Mouse (Mus musculus) embryonic facial prominence, embryonic 14.5 days (tissue): ENCODE measurements at regions not wholly inside any gene's neighbourhood (a gene's known extent, or its start where the extent isn't known, plus 50 kb on each side); places are given as distances from the start of the nearest gene placed in this dataset.
A peak's percentile ranks its signal among the peaks of the same experiment; 100 is the strongest.
"Not testable (repeated sequence)": the region's sequence is repeated elsewhere in the genome, so short reads cannot be mapped to it uniquely, and the experiment has no call there.

Experiments
- ATAC-seq: fragments of 200-750 bp; cut with Nextera tagmentation; 2 replicates; pipeline ENCODE4 v1.8.0; 2017; ENCODE audit warnings: low read depth, moderate number of reproducible peaks, moderate TSS enrichment
- DNase-seq: peaks from one replicate; pipeline ENCODE4 v3.0.0-alpha.2; 2015; ENCODE audit warnings: low spot score
- H3K27ac ChIP-seq: fragments of 300-500 bp; sonication (generic); replicated peaks from 2 replicates; pipeline ENCODE4 v1.5.1; 2014; ENCODE audit warnings: low read depth, mild to moderate bottlenecking, low read length, moderate library complexity
- H3K27me3 ChIP-seq: fragments of 300-500 bp; sonication (generic); replicated peaks from 2 replicates; pipeline ENCODE4 v1.6.1; 2014; ENCODE audit warnings: low read length; ENCODE audit not compliant: control insufficient read depth, insufficient read depth
- H3K36me3 ChIP-seq: fragments of 300-500 bp; sonication (generic); 2 replicates; pipeline ENCODE4 v1.6.1; 2014; ENCODE audit warnings: low read length, mixed read lengths; ENCODE audit not compliant: control insufficient read depth, insufficient read depth
- H3K4me1 ChIP-seq: fragments of 300-500 bp; sonication (generic); 2 replicates; pipeline ENCODE4 v1.6.1; 2014; ENCODE audit warnings: antibody characterized with exemption, low read length; ENCODE audit not compliant: control insufficient read depth, insufficient read depth
- H3K4me2 ChIP-seq: fragments of 300-500 bp; sonication (generic); 2 replicates; pipeline ENCODE4 v1.6.1; 2014; ENCODE audit warnings: low read depth, mild to moderate bottlenecking, low read length, moderate library complexity, mixed read lengths
- H3K4me3 ChIP-seq: fragments of 300-500 bp; sonication (generic); 2 replicates; pipeline ENCODE4 v1.5.1; 2014; ENCODE audit warnings: low read depth, mild to moderate bottlenecking, low read length
- H3K9ac ChIP-seq: fragments of 300-500 bp; sonication (generic); 2 replicates; pipeline ENCODE4 v1.6.1; 2014; ENCODE audit warnings: low read depth, mild to moderate bottlenecking, low read length, moderate library complexity, mixed read lengths
- H3K9me3 ChIP-seq: fragments of 300-500 bp; sonication (generic); 2 replicates; pipeline ENCODE4 v1.6.1; 2016; ENCODE audit warnings: low read length; ENCODE audit not compliant: control insufficient read depth
- WGBS: fragments of 180-500 bp; shearing (Covaris S2); extraction: QIAGEN DNeasy Blood & Tissue Kit; methylation state at CpG from one replicate; pipeline ENCODE4 v1.1.7; 2014; 5-methylcytosine and 5-hydroxymethylcytosine counted together

DNA sequence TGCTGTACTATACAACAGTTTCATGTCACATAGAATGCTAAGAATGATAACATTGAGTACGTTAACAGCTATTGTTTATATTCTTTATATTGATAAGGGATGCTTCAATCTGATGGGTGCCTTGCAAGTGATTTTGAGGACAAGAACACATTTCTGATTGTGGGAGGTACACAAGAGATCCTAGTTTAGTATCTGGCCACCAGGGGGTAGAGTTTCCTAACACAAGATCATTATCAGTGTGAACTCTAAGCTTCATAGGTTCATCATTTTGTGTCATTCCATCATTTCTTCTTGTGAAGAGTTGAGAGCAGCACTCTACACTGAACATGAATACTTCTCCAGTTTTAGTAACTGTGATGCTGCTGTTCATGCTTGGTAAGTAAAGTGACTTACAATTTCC is 799.9 kb downstream of the Dad1 start:
- 91% methylated on average over 1 of the region's 1 CpGs for WGBS
- Histone ChIP-seq H3K9ac (no peak overlapping the region), H3K27ac (no peak overlapping the region), H3K4me3 (no peak overlapping the region), H3K4me2 (no peak overlapping the region), H3K9me3 (no peaks in the 10 kb centered on the region), H3K4me1 (no peaks in the 10 kb centered on the region), H3K36me3 (no peaks in the 10 kb centered on the region), H3K27me3 (no peaks in the 10 kb centered on the region)
- no peak for ATAC-seq
- no peak for DNase-seq

DNA sequence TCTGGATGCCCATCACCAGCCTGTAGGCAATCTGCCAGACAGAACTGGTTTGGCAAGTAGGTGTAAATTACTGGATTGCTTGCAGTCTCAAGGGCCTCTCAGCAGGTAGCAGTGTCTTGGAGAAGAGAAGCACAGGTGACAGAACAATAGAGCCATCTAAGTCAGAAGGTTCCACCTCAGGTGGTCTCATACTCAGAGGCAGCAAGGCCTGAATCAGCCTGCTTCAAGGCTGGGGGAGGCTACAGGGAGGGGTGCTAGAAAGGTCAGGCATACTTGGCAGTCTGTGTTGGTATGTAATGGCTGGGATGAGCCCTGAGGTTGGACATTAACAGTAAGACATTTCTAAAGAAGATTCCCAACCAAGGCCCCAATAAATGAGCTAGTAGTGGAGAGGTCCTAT is 814.3 kb downstream of the Dad1 start:
- H3K4me3 ChIP-seq, H3K9me3 ChIP-seq, H3K27me3 ChIP-seq, H3K36me3 ChIP-seq, H3K4me2 ChIP-seq, H3K9ac ChIP-seq, H3K4me1 ChIP-seq, H3K27ac ChIP-seq: not testable (repeated sequence)
- ATAC-seq (peak; percentile 26; the same call in 1 of the 2 replicates), DNase-seq (peak; percentile 7)

DNA sequence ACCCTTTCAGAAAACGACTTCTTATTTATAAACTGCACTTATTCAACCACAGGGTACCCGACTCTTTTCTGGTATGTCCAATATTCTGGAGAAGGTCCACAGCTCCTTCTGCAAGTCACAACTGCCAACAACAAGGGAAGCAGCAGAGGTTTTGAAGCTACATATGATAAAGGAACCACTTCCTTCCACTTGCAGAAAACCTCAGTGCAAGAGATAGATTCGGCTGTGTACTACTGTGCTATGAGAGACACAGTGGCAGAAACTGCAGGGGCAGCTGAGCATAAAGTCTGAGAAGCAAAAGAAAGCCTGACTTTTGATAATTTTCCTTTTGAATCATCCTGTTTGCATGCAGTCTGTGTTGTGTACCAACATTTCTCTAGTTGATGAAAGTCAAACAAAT is 823.8 kb downstream of the Dad1 start:
- H3K27ac ChIP-seq, DNase-seq, H3K4me2 ChIP-seq, H3K4me3 ChIP-seq, H3K4me1 ChIP-seq, ATAC-seq, H3K9me3 ChIP-seq, H3K36me3 ChIP-seq, H3K27me3 ChIP-seq, H3K9ac ChIP-seq: not testable (repeated sequence)
- 68% methylated on average over 2 of the region's 3 CpGs for WGBS

DNA sequence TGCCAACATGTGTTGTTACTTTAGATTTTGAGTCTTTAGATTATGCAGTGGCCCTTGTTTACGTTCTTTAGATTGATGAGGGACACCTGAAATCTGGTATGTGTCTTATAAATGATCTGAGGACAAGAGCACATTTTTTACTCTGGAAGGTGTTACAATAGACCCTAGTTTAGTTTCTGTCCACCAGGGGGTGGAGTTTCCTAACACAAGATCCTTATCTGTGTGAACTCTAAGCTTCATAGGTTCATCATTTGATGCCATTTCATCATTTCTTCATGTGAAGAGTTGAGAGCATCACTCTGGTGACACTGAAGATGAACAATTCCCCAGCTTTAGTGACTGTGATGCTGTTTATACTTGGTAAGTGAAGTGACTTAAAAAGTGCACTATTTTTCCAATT is 825.5 kb downstream of the Dad1 start:
- not testable (repeated sequence) for H3K4me3 ChIP-seq, H3K27ac ChIP-seq, H3K9me3 ChIP-seq, H3K36me3 ChIP-seq, DNase-seq, H3K4me2 ChIP-seq, H3K9ac ChIP-seq, H3K27me3 ChIP-seq, ATAC-seq, H3K4me1 ChIP-seq
- 67% methylated on average over 1 of the region's 1 CpGs for WGBS

DNA sequence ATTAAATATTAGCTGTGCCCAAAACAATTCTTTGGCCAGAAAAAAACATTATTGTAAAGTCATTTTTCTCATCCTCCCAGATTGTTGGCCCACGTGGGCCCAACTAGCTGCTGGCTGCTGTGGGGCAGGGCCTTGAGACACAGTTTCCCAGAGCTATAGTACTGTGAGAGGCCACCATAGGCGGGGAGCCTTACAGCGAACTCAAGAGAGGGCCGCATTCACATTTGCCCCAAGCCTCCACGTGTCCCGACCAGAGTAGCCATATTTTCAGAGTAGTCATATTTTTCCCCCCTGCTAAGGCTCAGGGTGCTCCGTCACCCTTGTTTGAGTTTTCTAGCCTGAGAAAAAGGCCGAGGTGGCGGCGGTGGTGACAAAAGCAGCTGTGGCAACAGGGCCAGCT is 826.3 kb downstream of the Dad1 start:
- not testable (repeated sequence) for H3K36me3 ChIP-seq, DNase-seq, H3K9ac ChIP-seq, H3K27me3 ChIP-seq, H3K4me1 ChIP-seq, H3K27ac ChIP-seq, H3K4me2 ChIP-seq, H3K4me3 ChIP-seq, H3K9me3 ChIP-seq, ATAC-seq
- 81% methylated on average over 10 of the region's 10 CpGs for WGBS

DNA sequence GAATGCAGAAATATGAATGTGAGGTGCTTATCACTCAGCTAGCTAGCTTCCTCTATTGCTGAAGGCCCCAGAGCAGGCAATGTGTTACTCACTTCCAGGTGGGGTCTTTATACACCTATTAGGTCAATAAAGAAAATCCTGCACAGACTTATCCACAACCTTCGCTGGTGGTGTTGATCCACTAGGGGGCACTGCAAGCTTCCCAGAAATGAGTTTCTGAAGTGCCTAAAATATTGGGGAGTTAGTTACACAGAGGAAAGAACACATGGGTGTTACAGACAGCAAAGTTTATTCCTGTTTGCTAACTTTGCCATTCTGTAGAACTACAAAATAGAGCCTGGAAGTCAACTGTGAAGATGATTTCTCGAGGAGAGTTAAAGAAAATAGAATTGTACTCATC is 836.9 kb downstream of the Dad1 start:
- not testable (repeated sequence) for H3K4me3 ChIP-seq, H3K9me3 ChIP-seq, H3K4me1 ChIP-seq, H3K4me2 ChIP-seq, H3K9ac ChIP-seq, H3K27me3 ChIP-seq, H3K27ac ChIP-seq, H3K36me3 ChIP-seq, DNase-seq, ATAC-seq
- 100% methylated on average over 1 of the region's 2 CpGs for WGBS

DNA sequence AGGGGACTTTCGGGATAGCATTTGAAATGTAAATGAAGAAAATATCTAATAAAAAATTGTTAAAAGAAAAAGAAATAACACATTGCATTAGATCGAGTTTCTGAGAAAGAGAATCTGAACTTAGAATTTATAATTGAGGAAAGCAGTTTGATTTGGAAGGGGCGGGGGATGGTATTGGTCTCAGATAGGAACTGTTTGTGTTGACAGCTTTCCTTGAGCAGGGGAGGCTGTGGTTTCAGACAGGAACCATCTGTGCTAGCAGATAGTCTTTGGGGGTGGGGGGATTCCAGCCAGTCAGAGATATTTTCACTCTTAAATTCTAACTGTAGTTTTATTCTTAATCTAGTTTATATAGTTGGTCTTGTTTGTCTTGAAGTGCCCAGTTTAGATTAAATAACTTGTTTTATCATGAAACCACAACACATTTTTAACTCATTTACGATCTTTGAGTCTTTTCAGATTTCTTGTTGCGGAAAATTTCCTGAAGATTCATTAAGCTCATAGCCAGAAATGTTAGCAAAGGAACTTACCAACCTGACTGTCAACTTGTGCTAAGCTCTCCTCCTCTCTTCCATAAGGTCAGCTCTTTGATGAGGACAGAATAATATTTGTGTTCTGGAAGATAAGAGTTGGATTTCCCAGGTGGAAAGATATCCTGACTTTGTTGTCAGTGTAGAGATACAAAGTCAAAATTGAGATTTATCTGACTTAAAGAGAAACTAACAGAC is 846.2 kb downstream of the Dad1 start:
- not testable (repeated sequence) for H3K9ac ChIP-seq, H3K9me3 ChIP-seq, H3K4me3 ChIP-seq, H3K4me2 ChIP-seq, H3K36me3 ChIP-seq, ATAC-seq, H3K27ac ChIP-seq, DNase-seq, H3K4me1 ChIP-seq, H3K27me3 ChIP-seq
- WGBS: 73% methylated on average over 2 of the region's 5 CpGs

DNA sequence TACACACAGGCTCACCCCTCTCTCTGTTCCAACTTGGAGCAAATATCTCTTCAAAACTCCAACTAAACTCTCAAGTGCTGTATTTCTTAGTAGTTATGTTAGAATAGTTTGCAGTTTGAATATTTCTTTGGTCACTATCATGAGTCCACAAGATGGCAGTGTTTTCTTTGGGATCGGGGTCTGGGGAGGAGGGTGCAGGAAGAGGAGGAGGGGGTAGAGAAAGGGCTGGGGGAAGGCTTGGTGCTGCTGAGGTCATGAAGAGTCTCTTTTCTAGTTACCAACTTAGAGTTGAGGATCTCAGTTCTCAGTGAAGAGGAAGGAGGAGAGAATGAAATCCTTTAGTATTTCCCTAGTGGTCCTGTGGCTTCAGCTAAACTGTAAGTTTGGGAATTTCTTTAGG is 863.6 kb downstream of the Dad1 start:
- H3K4me3 ChIP-seq, H3K9me3 ChIP-seq, H3K36me3 ChIP-seq, H3K4me2 ChIP-seq, H3K27me3 ChIP-seq, ATAC-seq, DNase-seq, H3K27ac ChIP-seq, H3K9ac ChIP-seq, H3K4me1 ChIP-seq: not testable (repeated sequence)
- no CpG with 5 or more reads among the region's 1 CpGs for WGBS

DNA sequence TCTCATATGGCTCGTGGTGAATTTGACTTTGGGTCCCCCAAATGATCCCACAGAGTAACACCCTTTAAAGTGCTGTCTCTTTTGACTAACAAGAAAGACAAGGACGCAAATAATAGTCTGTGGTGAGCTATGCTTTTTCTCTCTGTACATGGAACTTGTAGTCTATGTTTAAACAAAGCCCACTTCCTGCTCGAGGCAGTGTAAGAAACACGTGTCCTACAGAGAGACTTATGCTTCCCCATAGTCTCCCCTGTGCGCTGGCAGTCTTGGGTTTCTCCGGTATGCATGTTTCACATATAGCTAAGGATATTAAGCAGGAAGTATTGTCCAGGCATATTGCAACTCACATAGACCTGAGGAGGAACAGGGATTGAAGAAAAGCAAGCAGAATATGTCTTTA is 879.0 kb upstream of the Olfr1507 start:
- not testable (repeated sequence) for DNase-seq, H3K4me3 ChIP-seq, H3K27me3 ChIP-seq, H3K4me2 ChIP-seq, H3K9me3 ChIP-seq, ATAC-seq, H3K4me1 ChIP-seq, H3K9ac ChIP-seq, H3K36me3 ChIP-seq, H3K27ac ChIP-seq
- 72% methylated on average over 5 of the region's 6 CpGs for WGBS
